Mouse (Mus musculus): Measurements from ENCODE around the gene Rwdd4a. TPM values are rescaled to one million over a fixed set of nuclear protein-coding genes. Genes with fewer than 3 reads are reported as not detected.

The Rwdd4a gene
- polyA plus RNA-seq, 1 experiment: 12.0 TPM

- Histone ChIP-seq H3K4me1 (ENCODE audit: control insufficient read depth, insufficient read depth, insufficient read length) (no peaks in the 10 kb centered on the region), H3K4me3 (ENCODE audit: extremely low read depth, insufficient read depth, insufficient read length) (no peak overlapping the region), H3K27me3 (ENCODE audit: control insufficient read depth, insufficient read depth, low read length) (no peaks in the 10 kb centered on the region), H3K27ac (ENCODE audit: insufficient read depth, low read length) (no peak overlapping the region), H3K36me3 (ENCODE audit: control insufficient read depth, insufficient read depth, low read length) (no peaks in the 10 kb centered on the region)
- DNase-seq (ENCODE audit: low read depth in 1 of 2, low spot score in 2 of 2): no peak
- no peak for TF ChIP-seq CTCF (IDR thresholded peaks at IDR 0.05; ENCODE audit: extremely low read depth, insufficient read depth, insufficient read length, insufficient replicate concordance)
- TF ChIP-seq POLR2A (IDR thresholded peaks at IDR 0.05; ENCODE audit: low read depth, low read length): no peak
- 78% methylated on average over 6 of the region's 6 CpGs for WGBS
Observed at GRCm38 (mm10) chr8:47570161-47570560, 36.7 kb downstream of the Rwdd4a start.

GRCm38 (mm10) chr8:47573482-47573881 is 40.0 kb downstream of the Rwdd4a start:
- H3K4me3 ChIP-seq (ENCODE audit: extremely low read depth, insufficient read depth, insufficient read length): no peak overlapping the region
- no peak overlapping the region for H3K27ac ChIP-seq (ENCODE audit: insufficient read depth, low read length)
- 91% methylated on average over 7 of the region's 7 CpGs for WGBS
- DNase-seq (ENCODE audit: low read depth in 1 of 2, low spot score in 2 of 2): no peak
- H3K36me3 ChIP-seq (ENCODE audit: control insufficient read depth, insufficient read depth, low read length): no peaks in the 10 kb centered on the region
- no peaks in the 10 kb centered on the region for H3K4me1 ChIP-seq (ENCODE audit: control insufficient read depth, insufficient read depth, insufficient read length)
- no peaks in the 10 kb centered on the region for H3K27me3 ChIP-seq (ENCODE audit: control insufficient read depth, insufficient read depth, low read length)
- TF ChIP-seq CTCF (IDR thresholded peaks at IDR 0.05; ENCODE audit: extremely low read depth, insufficient read depth, insufficient read length, insufficient replicate concordance) (no peak), POLR2A (IDR thresholded peaks at IDR 0.05; ENCODE audit: low read depth, low read length) (no peak)

- 67% methylated on average over 7 of the region's 7 CpGs for WGBS
- Histone ChIP-seq H3K36me3 (ENCODE audit: control insufficient read depth, insufficient read depth, low read length) (no peaks in the 10 kb centered on the region), H3K4me1 (ENCODE audit: control insufficient read depth, insufficient read depth, insufficient read length) (no peaks in the 10 kb centered on the region), H3K27me3 (ENCODE audit: control insufficient read depth, insufficient read depth, low read length) (no peaks in the 10 kb centered on the region), H3K27ac (ENCODE audit: insufficient read depth, low read length) (no peak overlapping the region), H3K4me3 (ENCODE audit: extremely low read depth, insufficient read depth, insufficient read length) (no peak overlapping the region)
- no peak for DNase-seq (ENCODE audit: low read depth in 1 of 2, low spot score in 2 of 2)
- TF ChIP-seq POLR2A (IDR thresholded peaks at IDR 0.05; ENCODE audit: low read depth, low read length): no peak
- no peak for TF ChIP-seq CTCF (IDR thresholded peaks at IDR 0.05; ENCODE audit: extremely low read depth, insufficient read depth, insufficient read length, insufficient replicate concordance)
Observed at GRCm38 (mm10) chr8:47581454-47581853, 48.0 kb downstream of the Rwdd4a start.

- 94% methylated on average over 5 of the region's 5 CpGs for WGBS
- Histone ChIP-seq H3K36me3 (ENCODE audit: control insufficient read depth, insufficient read depth, low read length) (no peaks in the 10 kb centered on the region), H3K4me1 (ENCODE audit: control insufficient read depth, insufficient read depth, insufficient read length) (no peaks in the 10 kb centered on the region), H3K27me3 (ENCODE audit: control insufficient read depth, insufficient read depth, low read length) (no peaks in the 10 kb centered on the region), H3K4me3 (ENCODE audit: extremely low read depth, insufficient read depth, insufficient read length) (no peak overlapping the region), H3K27ac (ENCODE audit: insufficient read depth, low read length) (no peak overlapping the region)
- TF ChIP-seq POLR2A (IDR thresholded peaks at IDR 0.05; ENCODE audit: low read depth, low read length) (no peak), CTCF (IDR thresholded peaks at IDR 0.05; ENCODE audit: extremely low read depth, insufficient read depth, insufficient read length, insufficient replicate concordance) (no peak)
- no peak for DNase-seq (ENCODE audit: low read depth in 1 of 2, low spot score in 2 of 2)
Observed at GRCm38 (mm10) chr8:47588616-47589015, 55.2 kb downstream of the Rwdd4a start.

GRCm38 (mm10) chr8:47590400-47590799 is 56.9 kb downstream of the Rwdd4a start:
- Histone ChIP-seq H3K36me3 (ENCODE audit: control insufficient read depth, insufficient read depth, low read length) (no peaks in the 10 kb centered on the region), H3K4me1 (ENCODE audit: control insufficient read depth, insufficient read depth, insufficient read length) (no peaks in the 10 kb centered on the region), H3K4me3 (ENCODE audit: extremely low read depth, insufficient read depth, insufficient read length) (no peak overlapping the region), H3K27ac (ENCODE audit: insufficient read depth, low read length) (no peak overlapping the region), H3K27me3 (ENCODE audit: control insufficient read depth, insufficient read depth, low read length) (no peaks in the 10 kb centered on the region)
- no peak for TF ChIP-seq POLR2A (IDR thresholded peaks at IDR 0.05; ENCODE audit: low read depth, low read length)
- TF ChIP-seq CTCF (IDR thresholded peaks at IDR 0.05; ENCODE audit: extremely low read depth, insufficient read depth, insufficient read length, insufficient replicate concordance): no peak
- 88% methylated on average over 10 of the region's 10 CpGs for WGBS
- no peak for DNase-seq (ENCODE audit: low read depth in 1 of 2, low spot score in 2 of 2)

GRCm38 (mm10) chr8:47600664-47601063 is 67.2 kb downstream of the Rwdd4a start:
- H3K4me1 ChIP-seq (ENCODE audit: control insufficient read depth, insufficient read depth, insufficient read length): no peaks in the 10 kb centered on the region
- WGBS: 77% methylated on average over 8 of the region's 8 CpGs
- no peaks in the 10 kb centered on the region for H3K27me3 ChIP-seq (ENCODE audit: control insufficient read depth, insufficient read depth, low read length)
- TF ChIP-seq POLR2A (IDR thresholded peaks at IDR 0.05; ENCODE audit: low read depth, low read length) (no peak), CTCF (IDR thresholded peaks at IDR 0.05; ENCODE audit: extremely low read depth, insufficient read depth, insufficient read length, insufficient replicate concordance) (no peak)
- H3K27ac ChIP-seq (ENCODE audit: insufficient read depth, low read length): no peak overlapping the region
- H3K4me3 ChIP-seq (ENCODE audit: extremely low read depth, insufficient read depth, insufficient read length): no peak overlapping the region
- H3K36me3 ChIP-seq (ENCODE audit: control insufficient read depth, insufficient read depth, low read length): no peaks in the 10 kb centered on the region
- no peak for DNase-seq (ENCODE audit: low read depth in 1 of 2, low spot score in 2 of 2)

Other genes with a start within 250 kb of the Rwdd4a start
- gene Stox2, start 87.3 kb upstream of the Rwdd4a start, polyA plus RNA-seq (2012; rRNA removed): 0.35 and 0.50 TPM in 2 replicates
- gene Trappc11, start 194 bp upstream of the Rwdd4a start, polyA plus RNA-seq (2012; rRNA removed): 11.7 and 15.1 TPM in 2 replicates
- gene Ing2, start 141.9 kb downstream of the Rwdd4a start, polyA plus RNA-seq (2012; rRNA removed): 1.7 and 2.6 TPM in 2 replicates
- 11.2 and 21.8 TPM in 2 replicates for gene Cdkn2aip, start 180.3 kb downstream of the Rwdd4a start, polyA plus RNA-seq (2012; rRNA removed)

All from spleen, adult 2 months (tissue).